Mouse (Mus musculus) myocyte (in vitro differentiated cells): Measurements from ENCODE around the gene Shank2.

Source experiments
- E2F4 ChIP-seq: IDR thresholded peaks from one replicate; pipeline ENCODE4 v1.6.1; 2011; ENCODE audit warnings: mild to moderate bottlenecking, control low read depth, moderate library complexity; ENCODE audit not compliant: insufficient read depth
- MYOD1 ChIP-seq, 3 experiments: IDR thresholded peaks; one replicate each; pipeline ENCODE4 v1.6.1; 2011; ENCODE audit warnings: control low read depth in 2 of 3, low read depth in 2 of 3, mild to moderate bottlenecking in 2 of 3, moderate library complexity in 1 of 3; ENCODE audit not compliant: insufficient read length in 2 of 3, control insufficient read depth in 1 of 3
- POLR2A ChIP-seq: IDR thresholded peaks from one replicate; pipeline ENCODE4 v1.6.1; 2011; ENCODE audit warnings: low read depth, mild to moderate bottlenecking, control low read depth, moderate library complexity; ENCODE audit not compliant: insufficient read length
- POLR2AphosphoS2 ChIP-seq: IDR thresholded peaks from one replicate; pipeline ENCODE4 v1.6.1; 2011; ENCODE audit warnings: low read depth, control low read depth; ENCODE audit not compliant: insufficient read length

- TF ChIP-seq POLR2A (no peak), MYOD1 (IDR thresholded peaks at IDR 0.05; ENCODE audit: control insufficient read depth in 1 of 3, insufficient read length in 2 of 3, low read depth in 2 of 3) (no peak), E2F4 (no peak), POLR2AphosphoS2 (no peak)
Measured at GRCm38 (mm10) chr7:143986281-143986680, 15.4 kb upstream of the Shank2 start.
